Mouse (Mus musculus) heart, embryonic 16.5 days (tissue): ENCODE results near the gene Senp2. TPM values are rescaled to one million over a fixed set of nuclear protein-coding genes. Genes with fewer than 3 reads are reported as not detected.
A peak's percentile ranks its signal among the peaks of the same experiment; 100 is the strongest.

Source experiments
- ATAC-seq: fragments of 200-750 bp; cut with Nextera tagmentation; replicated peaks from 2 replicates; pipeline ENCODE4 v1.8.0; 2017; ENCODE audit warnings: moderate number of reproducible peaks; ENCODE audit not compliant: insufficient read depth, low FRiP score; ENCODE audit errors: extremely low read depth
- H3K27ac ChIP-seq: fragments of 300-500 bp; sonication (generic); 2 replicates; pipeline ENCODE4 v1.5.1; 2014; ENCODE audit warnings: mild to moderate bottlenecking, low read length, control low read depth, moderate library complexity
- H3K27me3 ChIP-seq: fragments of 300-500 bp; sonication (generic); 2 replicates; pipeline ENCODE4 v1.6.1; 2014; ENCODE audit warnings: low read length, mixed read lengths; ENCODE audit not compliant: control insufficient read depth, insufficient read depth
- H3K36me3 ChIP-seq: fragments of 300-500 bp; sonication (generic); 2 replicates; pipeline ENCODE4 v1.6.1; 2014; ENCODE audit not compliant: control insufficient read depth, insufficient read depth
- H3K4me1 ChIP-seq: fragments of 300-500 bp; sonication (generic); 2 replicates; pipeline ENCODE4 v1.6.1; 2014; ENCODE audit warnings: low read length, mixed read lengths; ENCODE audit not compliant: control insufficient read depth, insufficient read depth
- H3K4me2 ChIP-seq: fragments of 300-500 bp; sonication (generic); 2 replicates; pipeline ENCODE4 v1.6.1; 2014; ENCODE audit warnings: low read depth, mild to moderate bottlenecking, control low read depth, low read length
- H3K4me3 ChIP-seq: fragments of 300-500 bp; sonication (generic); 2 replicates; pipeline ENCODE4 v1.5.1; 2014; ENCODE audit warnings: mild to moderate bottlenecking, control low read depth, low read length
- H3K9ac ChIP-seq: fragments of 300-500 bp; sonication (generic); 2 replicates; pipeline ENCODE4 v1.6.1; 2014; ENCODE audit warnings: low read length, control low read depth
- H3K9me3 ChIP-seq: fragments of 300-500 bp; sonication (generic); replicated peaks from 2 replicates; pipeline ENCODE4 v1.6.1; 2016; ENCODE audit warnings: low read length; ENCODE audit not compliant: control insufficient read depth
- WGBS: fragments of 180-500 bp; shearing (Covaris S2); extraction: QIAGEN DNeasy Blood & Tissue Kit; methylation state at CpG from one replicate; pipeline ENCODE4 v1.1.7; 2014; 5-methylcytosine and 5-hydroxymethylcytosine counted together
- polyA plus RNA-seq: library from polyadenylated mRNA; unstranded; fragments of >200 nt; fragmentation: Nextera tagmentation; extraction: Ambion mirVana; gene quantifications from 2 replicates; pipeline ENCODE4 v1.2.1, GENCODE M21; 2015

The Senp2 gene
- polyA plus RNA-seq = 25.8 and 27.1 TPM in 2 replicates

GRCm38 (mm10) chr16:22009099-22009584, at the start of gene Senp2:
Gene Senp2, plus strand, starts transcription at chr16:22009484.
- H3K27ac ChIP-seq = peak within 1 kb of the TSS; percentile 72; the same call in 1 of the 2 replicates
- peaks cover 11% of the 10 kb centered on the region for H3K4me1 ChIP-seq
- peak within 1 kb of the TSS; percentile 84 for H3K9ac ChIP-seq
- under 1% methylated on average over 44 of the region's 45 CpGs for WGBS
- peak within 1 kb of the TSS; percentile 77 for H3K4me3 ChIP-seq
- H3K9me3 ChIP-seq = no peaks in the 10 kb centered on the region
- ATAC-seq = peak; percentile 99
- H3K27me3 ChIP-seq = no peaks in the 10 kb centered on the region
- peak within 1 kb of the TSS; percentile 88 for H3K4me2 ChIP-seq
- no peaks in the 10 kb centered on the region for H3K36me3 ChIP-seq

GRCm38 (mm10) chr16:21965576-21965975, 43.7 kb upstream of the Senp2 start:
- WGBS = 61% methylated on average over 3 of the region's 3 CpGs
- no peaks in the 10 kb centered on the region for H3K36me3 ChIP-seq
- H3K9me3 ChIP-seq = no peaks in the 10 kb centered on the region
- H3K27me3 ChIP-seq = no peaks in the 10 kb centered on the region
- H3K4me2 ChIP-seq = no peak overlapping the region
- no peak for ATAC-seq
- no peak overlapping the region for H3K9ac ChIP-seq
- H3K27ac ChIP-seq = no peak overlapping the region
- no peaks in the 10 kb centered on the region for H3K4me1 ChIP-seq
- H3K4me3 ChIP-seq = no peak overlapping the region

GRCm38 (mm10) chr16:21969874-21970273, 39.4 kb upstream of the Senp2 start:
- Histone ChIP-seq H3K27ac (no peak overlapping the region), H3K4me3 (no peak overlapping the region), H3K27me3 (no peaks in the 10 kb centered on the region; the same call in 1 of the 2 replicates), H3K9me3 (no peaks in the 10 kb centered on the region), H3K4me1 (no peaks in the 10 kb centered on the region), H3K36me3 (no peaks in the 10 kb centered on the region), H3K9ac (no peak overlapping the region), H3K4me2 (no peak overlapping the region)
- WGBS = 94% methylated on average over 4 of the region's 5 CpGs
- ATAC-seq = no peak

- Histone ChIP-seq H3K9me3 (no peaks in the 10 kb centered on the region), H3K27ac (no peak overlapping the region), H3K36me3 (no peaks in the 10 kb centered on the region), H3K4me2 (no peak overlapping the region), H3K4me3 (no peak overlapping the region), H3K9ac (no peak overlapping the region), H3K27me3 (peaks cover 3% of the 10 kb centered on the region), H3K4me1 (no peaks in the 10 kb centered on the region)
- WGBS = 76% methylated on average over 6 of the region's 6 CpGs
- no peak for ATAC-seq
Observed at GRCm38 (mm10) chr16:21970536-21970935, 38.7 kb upstream of the Senp2 start.

- Histone ChIP-seq H3K4me3 (no peak overlapping the region), H3K27me3 (peaks cover 7% of the 10 kb centered on the region), H3K4me2 (no peak overlapping the region), H3K4me1 (peaks cover 5% of the 10 kb centered on the region), H3K36me3 (no peaks in the 10 kb centered on the region), H3K9ac (no peak overlapping the region), H3K27ac (no peak overlapping the region), H3K9me3 (no peaks in the 10 kb centered on the region)
- whole genome bisulfite sequencing = 75% methylated on average over 4 of the region's 4 CpGs
- ATAC-seq = no peak
Observed at GRCm38 (mm10) chr16:21971446-21971845, 37.8 kb upstream of the Senp2 start.

GRCm38 (mm10) chr16:21976203-21976602, 33.1 kb upstream of the Senp2 start:
- no peak for ATAC-seq
- H3K27ac ChIP-seq = no peak overlapping the region
- H3K9ac ChIP-seq = peak overlapping the region; percentile 38
- H3K4me3 ChIP-seq = 0 out of 2 replicates have a peak overlapping the region, but pooled peaks have one; percentile 19
- peaks cover 7% of the 10 kb centered on the region for H3K27me3 ChIP-seq
- H3K4me1 ChIP-seq = peaks cover 5% of the 10 kb centered on the region
- no peaks in the 10 kb centered on the region for H3K9me3 ChIP-seq
- 4% methylated on average over 16 of the region's 16 CpGs for WGBS
- peak overlapping the region; percentile 55 for H3K4me2 ChIP-seq
- H3K36me3 ChIP-seq = no peaks in the 10 kb centered on the region

- WGBS = 75% methylated on average over 5 of the region's 5 CpGs
- Histone ChIP-seq H3K9me3 (no peaks in the 10 kb centered on the region), H3K36me3 (no peaks in the 10 kb centered on the region), H3K27ac (no peak overlapping the region), H3K4me2 (no peak overlapping the region), H3K9ac (no peak overlapping the region), H3K4me3 (no peak overlapping the region), H3K27me3 (peaks cover 7% of the 10 kb centered on the region), H3K4me1 (peaks cover 5% of the 10 kb centered on the region)
- ATAC-seq = no peak
Observed at GRCm38 (mm10) chr16:21977347-21977746, 31.9 kb upstream of the Senp2 start.

- 92% methylated on average over 9 of the region's 9 CpGs for WGBS
- no peak for ATAC-seq
Observed at GRCm38 (mm10) chr16:21983146-21983545, 26.1 kb upstream of the Senp2 start.

GRCm38 (mm10) chr16:21983581-21983980, 25.7 kb upstream of the Senp2 start:
- no peak for ATAC-seq
- WGBS = 84% methylated on average over 4 of the region's 4 CpGs
- H3K36me3 ChIP-seq = no peaks in the 10 kb centered on the region

More at GRCm38 (mm10) chr16:21983146-21983545, 26.1 kb upstream of the Senp2 start:
- Histone ChIP-seq H3K27ac (no peak overlapping the region), H3K9ac (no peak overlapping the region), H3K27me3 (no peaks in the 10 kb centered on the region), H3K36me3 (no peaks in the 10 kb centered on the region), H3K9me3 (no peaks in the 10 kb centered on the region), H3K4me2 (no peak overlapping the region), H3K4me1 (no peaks in the 10 kb centered on the region), H3K4me3 (no peak overlapping the region)

More at GRCm38 (mm10) chr16:21983581-21983980, 25.7 kb upstream of the Senp2 start:
- Histone ChIP-seq H3K9ac (no peak overlapping the region), H3K4me2 (no peak overlapping the region), H3K9me3 (no peaks in the 10 kb centered on the region), H3K4me1 (no peaks in the 10 kb centered on the region), H3K27me3 (no peaks in the 10 kb centered on the region), H3K27ac (no peak overlapping the region), H3K4me3 (no peak overlapping the region)
